Mouse (Mus musculus): ENCODE data around the gene Ypel1.
A peak's percentile ranks its signal among the peaks of the same experiment; 100 is the strongest.

Ypel1 gene

DNA sequence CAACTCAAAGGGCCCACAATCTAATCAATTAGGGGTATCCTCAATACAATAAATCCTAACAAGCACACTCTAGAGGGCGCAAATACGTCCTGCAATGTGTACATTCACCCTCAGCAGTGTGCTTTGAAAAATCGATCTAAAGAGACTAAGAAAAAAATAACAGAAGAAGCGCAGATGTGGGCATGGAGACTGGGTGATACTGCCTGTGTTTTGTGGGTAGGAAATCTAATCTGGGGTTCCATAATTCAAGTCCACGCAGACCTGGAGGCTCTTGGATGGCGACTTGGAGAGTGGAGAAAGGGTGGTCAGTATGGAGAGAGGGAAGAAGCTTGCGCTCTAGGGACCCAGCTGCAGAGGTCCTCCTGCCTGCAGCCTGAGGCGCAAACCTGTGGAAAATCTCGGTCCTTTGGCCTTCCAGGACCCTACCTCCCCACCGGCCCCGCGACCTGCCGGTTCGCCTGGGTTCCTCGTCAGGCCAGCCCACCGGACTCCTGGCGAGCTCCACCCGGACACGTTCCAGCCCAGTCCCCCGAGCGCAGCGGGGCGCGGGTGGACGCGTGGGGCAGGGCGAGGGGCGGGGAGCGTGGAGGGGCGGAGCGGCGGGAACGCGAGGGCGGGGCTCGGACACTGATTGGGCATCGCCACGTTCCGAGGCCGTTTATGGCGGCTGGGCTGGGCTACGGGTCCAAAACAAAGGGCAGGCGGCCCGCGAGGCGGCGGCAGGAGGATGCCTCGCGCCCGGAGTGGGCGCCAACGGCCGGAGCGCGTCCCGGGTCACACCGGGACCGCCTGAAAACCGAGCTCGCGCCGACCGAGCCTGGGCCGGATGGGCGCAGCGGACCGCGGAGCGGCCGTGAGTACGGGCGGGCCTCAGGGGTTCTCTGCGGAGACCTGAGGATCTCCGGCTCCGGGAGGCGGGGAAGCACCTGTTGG lies at the start of gene Ypel1:
TSS of gene Ypel1 (plus strand) at position 186 of the 933 bp plus-strand sequence.
- DNase-seq (ENCODE audit: low spot score) = peak; percentile 31

DNA sequence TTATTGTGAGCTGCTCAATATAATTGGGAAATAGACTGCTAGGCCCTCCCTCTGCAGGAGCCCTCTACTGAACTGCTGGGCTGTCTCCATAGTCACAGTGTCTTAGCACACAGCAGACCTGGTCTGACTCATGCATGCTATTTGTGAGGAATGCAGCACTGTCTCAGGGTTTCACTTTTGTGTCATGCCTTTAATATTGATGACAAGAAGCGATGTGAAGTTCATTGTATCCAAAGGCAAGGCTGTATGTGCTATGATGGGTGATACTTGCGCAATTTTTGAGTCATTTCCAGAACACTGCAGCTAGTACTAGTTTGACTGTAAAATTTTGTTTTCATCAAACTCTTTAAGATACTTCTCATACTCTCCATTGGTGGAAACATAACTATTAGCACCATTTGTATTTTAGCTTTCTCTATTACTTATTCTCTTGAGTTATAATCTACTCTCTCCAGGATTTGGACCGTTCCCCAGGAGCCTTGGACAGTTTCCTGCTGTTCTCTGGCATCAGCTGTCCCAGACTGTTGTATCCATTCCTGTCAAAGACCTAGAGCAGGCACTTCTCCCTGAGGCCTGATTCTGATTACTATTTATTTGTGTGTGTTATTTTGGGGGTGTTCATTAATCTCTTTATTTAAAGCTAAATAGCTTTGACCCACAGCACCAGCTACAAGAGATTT lies 44.9 kb upstream of the Ypel1 start:
- DNase-seq (ENCODE audit: low spot score) = no peak

DNA sequence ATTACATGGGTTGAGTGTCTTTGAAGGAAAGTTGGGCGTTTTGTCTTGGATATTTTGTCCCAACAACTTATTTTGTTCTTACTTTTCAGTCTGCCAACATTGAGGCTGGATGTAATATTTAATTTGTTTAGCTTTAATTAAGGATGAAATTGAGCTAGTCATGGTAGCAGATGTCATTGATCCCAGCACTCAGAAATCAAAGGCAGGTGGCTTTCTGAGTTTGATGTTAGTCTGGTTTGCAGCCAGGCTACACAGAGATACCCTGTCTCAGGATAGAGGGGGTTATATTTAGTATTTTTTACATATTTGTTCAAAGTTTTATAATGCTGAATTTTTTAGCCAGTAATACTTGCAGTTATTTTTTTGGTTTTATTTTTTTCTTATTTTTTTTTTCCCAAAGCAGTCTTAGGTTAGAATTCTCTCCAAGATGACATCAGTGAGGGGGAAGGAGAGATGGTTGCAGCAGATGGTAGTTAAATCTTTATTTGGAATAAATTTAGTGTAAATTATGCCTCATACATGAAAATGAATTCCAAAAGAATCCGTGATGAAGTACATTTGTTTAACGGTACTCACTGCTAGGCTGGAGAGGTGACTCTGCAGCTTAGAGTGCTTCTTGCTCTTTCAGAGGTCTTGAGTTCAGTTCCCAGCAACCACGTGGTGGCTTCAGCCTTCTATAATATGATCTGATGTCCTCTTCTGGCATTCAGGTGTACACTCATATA lies 39.4 kb upstream of the Ypel1 start:
- no peak for DNase-seq (ENCODE audit: low spot score)

DNA sequence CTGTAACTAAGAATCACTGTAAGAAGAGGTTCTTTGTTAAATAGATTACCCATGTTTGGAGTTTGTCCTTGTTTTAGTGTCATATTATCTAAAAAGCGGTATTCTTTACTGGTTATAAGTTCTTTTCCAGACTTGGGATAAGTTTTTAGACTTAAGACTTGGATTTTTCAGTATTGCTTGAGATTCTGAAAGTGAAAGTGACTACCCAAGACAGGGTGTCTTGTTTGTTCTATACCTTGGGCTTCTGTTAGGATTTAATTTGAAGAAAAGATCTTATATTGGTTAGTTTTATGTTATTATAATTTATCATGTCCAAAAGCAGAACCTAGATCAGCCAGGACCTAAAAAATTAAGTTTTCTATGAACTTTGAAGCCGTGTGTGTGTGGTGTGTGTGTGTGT lies 35.7 kb upstream of the Ypel1 start:
- DNase-seq (ENCODE audit: low spot score) = no peak

DNA sequence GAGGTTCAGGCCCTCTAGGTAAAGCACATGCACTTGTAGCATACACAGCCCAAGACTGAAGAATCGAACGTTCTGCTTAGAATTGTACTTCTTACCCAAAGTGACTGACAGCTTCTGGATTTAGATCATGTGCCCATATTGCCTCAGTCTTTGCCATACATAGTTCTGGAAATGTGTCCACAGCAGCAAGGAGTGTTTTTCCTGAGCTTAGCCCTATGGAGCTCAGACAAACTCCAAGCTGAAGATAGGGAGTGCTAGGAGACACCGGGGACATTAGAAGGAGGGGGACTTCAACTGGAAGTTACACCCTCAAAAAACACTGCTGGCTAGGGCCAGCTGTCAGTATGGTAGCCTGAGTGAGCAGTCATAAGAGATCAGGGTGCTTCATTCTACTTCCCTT lies 28.8 kb upstream of the Ypel1 start:
- no peak for DNase-seq (ENCODE audit: low spot score)

DNA sequence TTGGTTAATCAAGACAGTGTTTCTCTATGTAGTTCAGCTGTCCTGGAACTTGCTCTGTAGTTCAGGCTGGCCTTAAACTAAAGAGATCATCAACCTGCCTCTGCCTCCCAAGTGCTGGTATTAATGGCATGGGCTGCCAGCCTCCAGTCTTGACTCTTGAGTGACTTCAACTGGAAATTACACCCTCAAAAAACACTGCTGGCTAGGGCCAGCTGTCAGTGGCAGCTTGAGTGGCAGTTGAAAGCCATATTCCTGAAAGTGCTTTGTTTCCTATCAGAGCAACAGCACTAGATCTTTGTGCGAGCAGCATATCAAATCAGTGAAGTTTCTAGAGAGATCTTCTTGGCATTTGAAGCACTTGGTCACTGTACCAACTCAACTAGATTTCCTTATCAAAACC lies 28.1 kb upstream of the Ypel1 start:
- no peak for DNase-seq (ENCODE audit: low spot score)

DNA sequence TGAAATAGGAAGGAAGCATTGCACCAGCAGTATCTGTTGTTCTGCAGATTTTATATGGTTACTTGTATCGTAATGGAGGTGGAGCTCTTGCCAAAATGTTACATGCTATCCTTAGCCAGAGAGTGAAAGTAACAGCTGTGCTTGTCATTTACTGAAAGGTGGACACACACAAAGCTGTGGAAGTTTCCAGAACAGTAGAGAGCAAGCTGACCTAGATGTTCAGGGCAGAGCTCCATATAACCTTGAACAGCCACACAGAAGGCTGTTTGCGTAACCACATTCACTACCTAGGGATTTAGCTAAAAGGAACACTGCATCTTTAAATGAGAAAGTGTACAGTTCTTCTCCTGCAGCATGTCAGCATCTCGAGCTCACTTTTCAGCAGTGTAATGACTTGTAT lies 25.2 kb upstream of the Ypel1 start:
- no peak for DNase-seq (ENCODE audit: low spot score)

DNA sequence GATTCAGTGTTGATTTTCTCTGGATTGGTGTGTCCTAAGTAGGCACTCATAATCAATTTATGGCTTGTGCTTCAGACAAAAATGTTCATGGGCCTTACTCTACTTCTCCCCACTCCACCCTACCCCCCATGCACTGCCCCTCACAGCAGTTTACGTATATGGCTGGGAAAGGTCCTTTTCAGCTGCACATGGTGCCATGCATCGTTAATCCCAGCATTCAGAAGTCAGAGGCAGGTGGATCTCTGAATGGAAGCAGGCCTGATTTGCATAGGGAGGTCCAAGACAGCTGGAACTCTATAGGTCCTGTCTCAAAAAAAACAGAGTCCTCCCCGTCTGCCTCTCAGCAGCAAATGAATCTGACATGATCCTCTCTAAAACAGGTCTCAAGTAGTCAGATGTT lies 24.2 kb upstream of the Ypel1 start:
- DNase-seq (ENCODE audit: low spot score) = no peak

DNA sequence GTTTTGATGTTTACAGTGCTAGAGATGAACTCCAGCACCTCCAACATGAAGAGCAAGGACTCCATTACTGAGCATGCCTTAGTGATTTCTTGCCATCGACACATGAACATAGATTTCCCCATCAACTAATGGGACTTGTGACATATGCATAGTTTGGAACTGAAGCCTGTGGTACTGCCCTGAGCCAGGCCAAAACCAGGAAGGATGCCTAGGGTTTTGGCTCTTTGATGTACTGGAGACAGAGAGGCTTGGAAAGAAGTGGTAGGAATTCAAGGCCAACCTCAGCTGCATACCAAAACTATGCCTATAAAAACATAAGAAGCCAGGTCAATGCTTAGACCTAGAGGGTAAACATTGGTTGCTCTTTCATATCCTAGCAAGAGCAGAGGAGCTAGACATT lies 19.6 kb upstream of the Ypel1 start:
- no peak for DNase-seq (ENCODE audit: low spot score)

DNA sequence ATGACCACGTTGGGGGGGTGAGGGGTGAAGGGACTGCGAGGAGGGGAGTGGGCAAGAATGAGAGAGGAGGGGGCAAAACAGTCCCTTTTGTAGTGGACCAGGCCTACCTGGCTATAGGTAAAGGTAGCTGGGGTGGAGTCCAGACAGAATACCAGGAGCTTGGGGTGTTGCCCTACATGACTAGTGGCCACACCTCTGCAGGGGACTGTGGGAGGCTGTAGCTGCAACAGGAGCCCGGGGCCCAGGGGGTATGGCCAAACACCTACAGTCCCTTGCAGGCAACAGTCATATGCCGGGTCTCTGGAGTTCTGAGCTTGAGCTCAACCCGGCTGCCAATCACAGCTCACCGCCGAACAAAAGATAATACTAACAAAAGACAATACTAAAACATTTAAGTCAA lies 17.4 kb upstream of the Ypel1 start:
- DNase-seq (ENCODE audit: low spot score) = no peak

DNA sequence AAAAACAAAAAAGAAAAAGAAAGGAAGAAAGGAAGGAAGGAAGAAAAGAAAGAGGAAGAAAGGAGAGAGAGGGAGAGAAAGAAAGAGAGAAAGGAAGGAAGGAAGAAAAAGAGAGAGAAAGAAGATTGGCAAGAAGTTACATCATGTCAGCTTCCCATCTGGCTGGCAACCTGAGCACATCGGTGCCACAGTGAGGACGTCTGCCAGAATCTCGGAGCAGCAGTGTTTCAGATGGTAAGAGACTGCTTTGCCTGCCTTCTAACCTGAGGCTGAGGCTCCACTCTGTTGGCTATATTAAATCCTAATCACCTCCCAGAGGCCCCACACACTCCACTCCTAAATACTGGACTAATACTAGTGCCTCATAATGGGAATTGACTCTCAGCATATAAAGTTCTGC lies 15.6 kb upstream of the Ypel1 start:
- no peak for DNase-seq (ENCODE audit: low spot score)

DNA sequence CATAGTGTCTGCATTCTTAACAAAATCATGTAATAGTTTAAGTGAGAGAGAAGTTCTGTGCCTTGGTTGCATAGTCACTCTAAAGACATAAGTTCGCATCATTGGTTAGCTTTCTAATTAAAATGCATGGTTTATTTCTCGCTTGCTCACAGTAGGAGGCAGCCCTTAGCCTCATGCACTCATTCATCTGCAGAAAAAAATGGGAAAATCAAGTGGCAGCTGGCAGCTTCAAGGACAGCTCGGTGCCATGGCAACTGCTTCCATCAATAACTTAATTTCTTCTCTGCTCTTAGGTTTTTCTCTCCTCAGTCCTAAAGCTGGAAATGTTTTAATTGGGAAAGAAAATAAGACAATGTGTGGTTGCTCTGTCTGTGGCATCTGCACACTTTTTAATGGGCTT lies 13.9 kb upstream of the Ypel1 start:
- DNase-seq (ENCODE audit: low spot score) = no peak

DNA sequence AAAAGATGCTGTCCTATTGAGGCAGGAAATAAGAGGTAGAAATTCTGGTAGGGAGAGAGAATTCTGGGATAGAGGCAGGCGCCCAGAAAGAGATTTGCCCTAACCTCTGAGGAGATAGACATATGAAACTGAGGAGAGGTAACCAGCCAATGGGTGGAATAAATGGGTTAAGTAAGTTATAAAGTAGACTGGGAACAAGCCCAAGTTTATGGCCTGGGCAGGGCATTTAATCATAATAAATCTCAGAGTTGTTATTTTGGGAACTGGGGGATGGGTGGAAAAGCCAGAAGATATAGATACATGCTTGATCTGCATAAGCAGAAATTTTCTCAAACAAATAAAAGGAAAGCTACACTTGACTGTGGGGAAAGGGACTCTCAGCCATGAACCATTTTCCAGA lies 7.2 kb upstream of the Ypel1 start:
- no peak for DNase-seq (ENCODE audit: low spot score)

DNA sequence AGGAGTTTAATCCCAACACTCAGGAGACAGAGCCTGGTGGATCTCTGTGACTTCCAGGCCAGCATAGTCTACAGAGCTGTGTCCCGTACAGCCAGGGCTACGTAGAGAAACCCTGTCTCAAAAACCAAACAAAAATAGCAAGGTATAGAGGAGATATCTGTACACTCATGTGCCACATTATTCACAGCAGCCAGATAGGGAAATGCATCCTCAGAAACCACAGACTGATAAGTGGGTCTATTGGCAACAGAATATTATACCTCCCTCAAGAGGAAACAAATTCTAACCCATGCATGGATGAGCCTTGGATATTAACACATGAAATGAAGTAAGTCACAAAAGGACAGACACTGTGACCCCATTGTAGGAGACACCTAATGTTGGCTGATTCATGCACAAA lies 1.9 kb upstream of the Ypel1 start:
- no peak for DNase-seq (ENCODE audit: low spot score)

DNA sequence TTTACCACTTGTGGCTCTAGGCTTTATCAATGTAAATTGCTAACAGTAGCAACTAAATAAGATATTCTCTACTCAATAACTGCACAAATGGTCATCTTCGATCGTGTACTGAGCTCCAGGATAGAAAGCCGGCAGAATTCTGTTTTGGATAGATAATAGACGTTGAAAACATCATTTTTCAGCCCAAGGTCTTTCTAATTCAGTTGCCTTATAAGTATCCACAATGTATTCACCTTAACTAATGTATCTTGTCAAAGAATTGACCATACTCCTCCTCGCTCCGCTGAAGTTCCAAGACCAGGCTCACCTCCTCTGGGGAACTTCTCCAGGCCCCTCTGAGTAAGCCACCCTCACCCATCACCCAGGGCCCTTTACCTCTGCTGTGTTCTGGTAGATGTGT lies 1.2 kb downstream of the Ypel1 start:
- no peak for DNase-seq (ENCODE audit: low spot score)

DNA sequence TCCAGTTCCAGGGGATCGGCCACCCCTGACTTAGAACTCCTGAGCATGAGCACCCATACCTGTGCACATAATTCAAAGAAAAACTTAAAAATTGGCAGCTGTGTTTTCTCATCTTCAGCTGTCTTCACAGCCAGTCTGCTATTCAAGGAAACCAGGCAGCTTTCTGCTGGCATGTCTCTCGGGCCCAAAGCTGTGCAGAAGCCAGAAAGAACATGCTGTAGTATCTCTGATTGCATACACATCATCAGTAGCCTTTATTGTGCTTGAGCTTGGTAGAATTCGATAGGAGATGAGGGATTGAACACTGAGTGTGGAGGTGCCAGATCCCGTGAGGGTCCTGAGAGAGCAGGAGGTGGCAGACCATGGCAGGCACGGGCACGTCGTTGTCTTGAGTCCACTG lies 3.5 kb downstream of the Ypel1 start:
- no peak for DNase-seq (ENCODE audit: low spot score)

DNA sequence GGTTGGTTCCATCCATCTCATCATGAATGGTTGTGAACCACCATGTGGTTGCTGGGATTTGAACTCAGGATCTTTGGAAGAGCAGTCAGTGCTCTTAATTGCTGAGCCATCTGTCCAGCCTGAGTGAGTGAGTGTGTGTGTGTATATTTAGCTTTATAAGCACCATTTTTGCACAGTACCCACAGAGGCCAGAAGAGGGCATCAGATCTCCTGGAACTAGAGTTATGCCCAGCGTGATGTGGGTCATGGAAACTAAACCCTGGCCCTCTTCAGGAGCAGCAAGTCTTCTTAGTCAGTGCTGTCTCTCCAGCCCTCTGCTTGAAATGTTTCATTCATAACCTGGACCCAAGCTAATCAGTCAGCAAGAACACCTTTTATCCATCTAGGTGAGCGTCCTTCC lies 6.8 kb downstream of the Ypel1 start:
- no peak for DNase-seq (ENCODE audit: low spot score)

DNA sequence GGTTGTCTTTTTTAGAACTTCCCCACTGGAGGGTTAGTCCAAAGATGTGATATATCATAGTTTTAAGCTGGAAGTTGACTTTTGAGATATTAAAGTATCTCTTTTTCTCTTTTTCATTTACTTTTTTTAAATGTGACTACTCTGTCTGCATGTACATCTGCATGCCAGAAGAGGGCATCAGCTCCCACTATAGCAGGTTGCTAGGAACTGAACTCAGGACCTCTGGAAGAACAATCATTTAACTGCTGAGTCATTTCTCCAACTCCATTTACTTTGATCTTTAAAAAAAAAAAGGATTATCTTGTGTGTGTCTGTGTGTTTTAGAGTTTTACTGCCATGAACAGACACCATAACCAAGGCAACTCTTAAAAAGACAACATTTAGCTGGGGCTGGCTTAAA lies 7.4 kb downstream of the Ypel1 start:
- DNase-seq (ENCODE audit: low spot score) = no peak

DNA sequence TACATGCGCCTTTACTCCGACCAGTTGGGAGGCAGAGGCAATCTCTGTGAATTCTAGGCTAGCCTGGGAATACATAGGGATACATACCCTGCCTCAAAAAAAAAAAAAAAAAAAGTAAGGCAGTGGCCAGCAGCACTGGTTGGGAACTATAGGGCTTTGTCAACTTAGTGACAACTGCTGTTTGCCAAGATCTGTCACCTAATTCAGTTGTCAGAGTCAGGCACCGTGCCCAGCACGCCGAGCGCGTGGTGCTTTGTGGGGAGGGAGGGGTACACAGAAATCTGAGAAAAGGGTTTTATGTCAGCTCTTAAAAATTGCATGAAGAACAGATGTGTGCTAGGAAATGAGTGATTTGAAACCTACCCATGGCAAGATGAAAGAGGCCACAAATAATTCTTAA lies 8.6 kb downstream of the Ypel1 start:
- no peak for DNase-seq (ENCODE audit: low spot score)

DNA sequence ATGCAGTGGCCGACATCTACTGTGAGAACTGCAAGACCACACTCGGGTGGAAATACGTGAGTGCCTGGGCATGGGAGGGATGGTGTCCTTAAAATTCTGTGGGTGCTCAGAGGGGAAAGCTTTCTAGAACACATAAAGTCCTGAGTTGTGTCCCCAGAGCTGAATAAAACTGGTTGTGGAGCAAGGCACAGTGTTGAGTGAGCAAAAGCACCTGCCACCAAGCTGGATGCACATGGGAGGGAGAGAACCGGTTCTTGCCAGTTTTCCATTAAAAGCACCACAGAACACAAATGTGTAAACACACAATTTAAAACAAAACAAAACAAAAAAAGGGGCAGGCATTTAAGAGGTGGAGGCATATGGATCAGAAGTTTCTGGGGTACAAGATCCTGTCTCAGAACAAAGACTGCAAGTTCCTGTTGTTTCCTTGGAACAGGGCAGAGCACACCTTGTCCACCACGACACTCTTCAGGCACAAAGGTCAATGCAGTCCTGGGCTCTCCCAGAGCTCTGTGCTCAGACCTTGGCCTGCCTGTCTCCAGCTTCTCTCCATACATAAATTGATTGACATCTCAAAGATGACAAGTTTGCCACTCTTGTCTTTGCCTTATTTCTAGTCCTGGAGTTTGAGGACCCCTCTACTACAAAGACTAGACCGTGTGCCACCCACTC lies 12.8 kb downstream of the Ypel1 start:
- DNase-seq (ENCODE audit: low spot score) = no peak

DNA sequence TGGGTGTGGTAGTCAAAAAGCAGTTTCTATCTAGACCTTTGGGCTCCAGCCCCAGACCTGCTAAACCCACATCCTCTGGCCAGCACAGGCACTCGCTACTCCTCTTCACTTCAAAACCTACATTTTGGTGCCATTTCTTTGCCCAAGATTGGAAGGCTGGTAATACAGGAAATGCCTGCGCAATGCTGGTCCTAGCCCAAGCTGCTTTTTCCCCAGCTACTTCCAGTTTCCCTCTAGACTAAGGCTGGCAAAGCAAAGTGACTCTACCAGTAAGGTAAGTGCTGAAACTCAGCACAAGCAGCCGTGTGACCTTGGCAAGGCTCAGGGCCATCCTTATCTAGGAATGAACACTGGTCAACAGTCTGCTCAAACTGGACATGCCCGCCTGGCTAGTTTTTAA lies 16.1 kb downstream of the Ypel1 start:
- no peak for DNase-seq (ENCODE audit: low spot score)

DNA sequence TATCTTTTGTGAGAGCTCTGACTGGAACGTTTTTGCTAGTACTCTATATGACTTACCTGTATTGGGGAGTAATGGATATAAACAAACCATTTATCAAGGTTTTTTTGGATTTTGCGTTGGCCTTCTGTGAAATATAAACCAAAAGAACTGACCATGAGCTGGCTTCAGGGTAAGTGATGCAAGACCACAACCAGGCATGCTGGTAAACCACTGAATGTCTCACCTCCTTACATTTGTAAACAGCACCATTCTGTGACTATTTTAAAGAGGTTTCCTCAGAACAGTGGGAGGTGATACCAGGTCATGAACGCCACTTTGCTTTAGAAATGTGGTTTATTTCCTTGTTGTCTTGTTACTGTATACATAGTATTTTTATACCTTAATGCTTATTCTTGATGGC lies 16.7 kb downstream of the Ypel1 start:
- DNase-seq (ENCODE audit: low spot score) = no peak
